Mouse (Mus musculus) adrenal gland (tissue): Measurements from ENCODE around the gene Ttc17.
"Not testable (repeated sequence)": the region's sequence is repeated elsewhere in the genome, so short reads cannot be mapped to it uniquely, and the experiment has no call there.

Source experiments
- intact Hi-C: fragments of 180-260 bp; cut with DNase I; formaldehyde crosslinking; loops from one replicate; pipeline ENCODE4 v1.15.1; 2025

Ttc17 gene

GRCm38 (mm10) chr2:94384483-94384882 is 22.0 kb downstream of the Ttc17 start:
- intact Hi-C loops = not testable (repeated sequence)

- intact Hi-C loops = no loop called here
Measured at GRCm38 (mm10) chr2:94381057-94381647, 25.3 kb downstream of the Ttc17 start.

GRCm38 (mm10) chr2:94378678-94379077 is 27.8 kb downstream of the Ttc17 start:
- intact Hi-C loops = no loop called here

- intact Hi-C loops = no loop called here
Measured at GRCm38 (mm10) chr2:94371093-94371492, 35.4 kb downstream of the Ttc17 start.

- intact Hi-C loops = no loop called here
Measured at GRCm38 (mm10) chr2:94363821-94364220, 42.7 kb downstream of the Ttc17 start.

GRCm38 (mm10) chr2:94360398-94360973 is 46.0 kb downstream of the Ttc17 start:
- intact Hi-C loops = no loop called here

- intact Hi-C loops = no loop called here
Measured at GRCm38 (mm10) chr2:94348165-94348591, 58.3 kb downstream of the Ttc17 start.

GRCm38 (mm10) chr2:94346746-94347145 is 59.7 kb downstream of the Ttc17 start:
- intact Hi-C loops = no loop called here

GRCm38 (mm10) chr2:94344624-94345023 is 61.9 kb downstream of the Ttc17 start:
- intact Hi-C loops = no loop called here

- intact Hi-C loops = no loop called here
Measured at GRCm38 (mm10) chr2:94343290-94344285, 62.9 kb downstream of the Ttc17 start.

GRCm38 (mm10) chr2:94340769-94341168 is 65.7 kb downstream of the Ttc17 start:
- intact Hi-C loops = no loop called here

GRCm38 (mm10) chr2:94339495-94339894 is 67.0 kb downstream of the Ttc17 start:
- intact Hi-C loops = no loop called here

- intact Hi-C loops = no loop called here
Measured at GRCm38 (mm10) chr2:94336336-94336735, 70.2 kb downstream of the Ttc17 start.

- intact Hi-C loops = no loop called here
Measured at GRCm38 (mm10) chr2:94334742-94335046, 71.8 kb downstream of the Ttc17 start.

GRCm38 (mm10) chr2:94333841-94334741 is 72.4 kb downstream of the Ttc17 start:
- intact Hi-C loops = no loop called here

- intact Hi-C loops = no loop called here
Measured at GRCm38 (mm10) chr2:94333086-94333485, 73.4 kb downstream of the Ttc17 start.

GRCm38 (mm10) chr2:94329336-94329735 is 77.2 kb downstream of the Ttc17 start:
- intact Hi-C loops = no loop called here

- intact Hi-C loops = no loop called here
Measured at GRCm38 (mm10) chr2:94327836-94328235, 78.7 kb downstream of the Ttc17 start.

GRCm38 (mm10) chr2:94319780-94320179 is 86.7 kb downstream of the Ttc17 start:
- intact Hi-C loops = no loop called here

GRCm38 (mm10) chr2:94316526-94316925 is 90.0 kb downstream of the Ttc17 start:
- intact Hi-C loops = no loop called here

GRCm38 (mm10) chr2:94303984-94304383 is 102.5 kb downstream of the Ttc17 start:
- intact Hi-C loops = no loop called here
